Mouse (Mus musculus) embryonic facial prominence, embryonic 14.5 days (tissue): ENCODE data around the gene Ahnak2. TPM values are rescaled to one million over a fixed set of nuclear protein-coding genes. Genes with fewer than 3 reads are reported as not detected.

Source experiments
- ATAC-seq: fragments of 200-750 bp; cut with Nextera tagmentation; 2 replicates; pipeline ENCODE4 v1.8.0; 2017; ENCODE audit warnings: low read depth, moderate number of reproducible peaks, moderate TSS enrichment
- DNase-seq: peaks from one replicate; pipeline ENCODE4 v3.0.0-alpha.2; 2015; ENCODE audit warnings: low spot score
- H3K27ac ChIP-seq: fragments of 300-500 bp; sonication (generic); replicated peaks from 2 replicates; pipeline ENCODE4 v1.5.1; 2014; ENCODE audit warnings: low read depth, mild to moderate bottlenecking, low read length, moderate library complexity
- H3K27me3 ChIP-seq: fragments of 300-500 bp; sonication (generic); replicated peaks from 2 replicates; pipeline ENCODE4 v1.6.1; 2014; ENCODE audit warnings: low read length; ENCODE audit not compliant: control insufficient read depth, insufficient read depth
- H3K36me3 ChIP-seq: fragments of 300-500 bp; sonication (generic); 2 replicates; pipeline ENCODE4 v1.6.1; 2014; ENCODE audit warnings: low read length, mixed read lengths; ENCODE audit not compliant: control insufficient read depth, insufficient read depth
- H3K4me1 ChIP-seq: fragments of 300-500 bp; sonication (generic); 2 replicates; pipeline ENCODE4 v1.6.1; 2014; ENCODE audit warnings: antibody characterized with exemption, low read length; ENCODE audit not compliant: control insufficient read depth, insufficient read depth
- H3K4me2 ChIP-seq: fragments of 300-500 bp; sonication (generic); 2 replicates; pipeline ENCODE4 v1.6.1; 2014; ENCODE audit warnings: low read depth, mild to moderate bottlenecking, low read length, moderate library complexity, mixed read lengths
- H3K4me3 ChIP-seq: fragments of 300-500 bp; sonication (generic); 2 replicates; pipeline ENCODE4 v1.5.1; 2014; ENCODE audit warnings: low read depth, mild to moderate bottlenecking, low read length
- H3K9ac ChIP-seq: fragments of 300-500 bp; sonication (generic); 2 replicates; pipeline ENCODE4 v1.6.1; 2014; ENCODE audit warnings: low read depth, mild to moderate bottlenecking, low read length, moderate library complexity, mixed read lengths
- H3K9me3 ChIP-seq: fragments of 300-500 bp; sonication (generic); 2 replicates; pipeline ENCODE4 v1.6.1; 2016; ENCODE audit warnings: low read length; ENCODE audit not compliant: control insufficient read depth
- WGBS: fragments of 180-500 bp; shearing (Covaris S2); extraction: QIAGEN DNeasy Blood & Tissue Kit; methylation state at CpG from one replicate; pipeline ENCODE4 v1.1.7; 2014; 5-methylcytosine and 5-hydroxymethylcytosine counted together
- polyA plus RNA-seq: library from polyadenylated mRNA; unstranded; fragments of >200 nt; fragmentation: Nextera tagmentation; extraction: Ambion mirVana; gene quantifications from 2 replicates; pipeline ENCODE4 v1.2.1, GENCODE M21; 2014

The Ahnak2 gene
- polyA plus RNA-seq, 1 experiment from 2014 or later: 8.3 TPM

DNA sequence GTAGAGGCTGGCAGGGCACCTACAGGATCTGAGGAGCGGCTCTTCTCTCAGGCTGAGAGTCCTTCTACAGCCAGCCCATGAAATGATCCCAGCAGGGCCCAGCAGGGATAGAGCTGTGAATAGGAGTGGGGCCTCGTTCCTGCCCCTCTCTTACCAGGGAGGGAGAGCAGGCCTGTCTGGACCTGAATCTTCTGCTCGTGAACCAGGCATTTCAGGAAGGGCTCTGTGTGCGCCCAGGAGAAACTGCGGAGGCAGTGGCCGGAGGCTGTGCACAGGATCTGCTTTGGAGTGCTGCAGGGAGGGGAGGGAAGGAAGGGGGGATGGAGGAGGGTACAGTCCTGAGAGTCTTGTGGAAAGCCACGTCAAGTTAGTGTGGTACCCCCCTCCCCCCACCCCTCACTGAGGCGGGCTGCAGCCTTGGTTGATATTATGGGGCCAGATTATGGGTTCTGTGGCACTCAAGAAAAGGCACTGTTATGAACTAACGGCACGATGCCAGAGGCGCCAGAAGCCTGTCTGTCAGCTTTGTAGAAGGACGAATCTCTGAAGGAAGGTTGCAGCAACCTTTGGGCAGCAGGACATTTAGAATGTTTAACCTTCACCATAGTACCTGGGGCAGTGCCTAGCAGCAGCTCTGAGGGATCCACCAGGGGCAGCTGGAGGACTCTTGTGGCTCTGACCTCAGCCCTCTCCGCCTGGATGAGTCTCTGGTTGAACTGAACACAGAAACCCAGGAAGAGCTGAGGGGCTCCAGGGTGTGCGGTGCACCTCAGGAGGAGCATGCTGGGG is 12.4 kb upstream of the Ahnak2 start:
- H3K4me3 ChIP-seq: no peak overlapping the region
- no peaks in the 10 kb centered on the region for H3K9me3 ChIP-seq
- no peaks in the 10 kb centered on the region for H3K27me3 ChIP-seq
- DNase-seq (no peak), ATAC-seq (peak; percentile 69)
- H3K4me1 ChIP-seq: no peaks in the 10 kb centered on the region
- peaks cover 24% of the 10 kb centered on the region for H3K36me3 ChIP-seq
- H3K27ac ChIP-seq: no peak overlapping the region; the same call in 1 of the 2 replicates
- WGBS: 63% methylated on average over 14 of the region's 14 CpGs
- no peak overlapping the region for H3K9ac ChIP-seq
- H3K4me2 ChIP-seq: no peak overlapping the region

- no peaks in the 10 kb centered on the region for H3K9me3 ChIP-seq
- no peaks in the 10 kb centered on the region for H3K27me3 ChIP-seq
- no peak for DNase-seq
- peaks cover 7% of the 10 kb centered on the region; the same call in 1 of the 2 replicates for H3K4me1 ChIP-seq
- no peak for ATAC-seq
- H3K4me3 ChIP-seq: no peak overlapping the region
- no peak overlapping the region for H3K27ac ChIP-seq
- no peak overlapping the region for H3K4me2 ChIP-seq
- H3K9ac ChIP-seq: no peak overlapping the region
- 79% methylated on average over 7 of the region's 7 CpGs for WGBS
- peaks cover 9% of the 10 kb centered on the region; the same call in 1 of the 2 replicates for H3K36me3 ChIP-seq
These were observed 10.9 kb upstream of the Ahnak2 start for GRCm38 (mm10) chr12:112813370-112813769.

GRCm38 (mm10) chr12:112810092-112810885 is 7.8 kb upstream of the Ahnak2 start:
- no peaks in the 10 kb centered on the region for H3K9me3 ChIP-seq
- H3K27ac ChIP-seq: no peak overlapping the region
- no peak for DNase-seq
- peak overlapping the region; percentile 93; the same call in 1 of the 2 replicates for H3K4me2 ChIP-seq
- no peak for ATAC-seq
- H3K9ac ChIP-seq: peak overlapping the region; percentile 67; the same call in 1 of the 2 replicates
- peaks cover 7% of the 10 kb centered on the region; the same call in 1 of the 2 replicates for H3K4me1 ChIP-seq
- 65% methylated on average over 19 of the region's 19 CpGs for WGBS
- H3K4me3 ChIP-seq: peak overlapping the region; percentile 73
- H3K27me3 ChIP-seq: no peaks in the 10 kb centered on the region
- no peaks in the 10 kb centered on the region for H3K36me3 ChIP-seq

DNA sequence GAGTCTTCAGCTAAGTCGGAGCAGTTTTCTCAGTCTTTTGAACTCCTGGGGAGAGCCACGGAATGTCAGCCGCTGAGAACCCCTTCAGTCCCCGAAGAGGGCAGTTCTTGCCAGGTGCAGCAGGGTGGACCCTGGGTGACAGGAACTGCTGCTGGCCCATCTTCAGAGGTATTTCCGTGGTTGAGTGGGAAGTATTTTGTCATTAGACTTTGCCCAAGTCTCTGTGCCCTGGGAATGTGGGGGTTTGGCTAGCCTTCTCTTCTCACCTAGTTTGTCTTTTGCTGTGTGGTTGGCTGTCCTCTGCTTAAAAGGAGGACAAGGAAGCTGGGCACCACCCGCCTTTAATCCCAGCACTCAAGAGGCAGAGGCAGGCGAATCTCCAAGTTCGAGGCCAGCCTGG is 7.2 kb upstream of the Ahnak2 start:
- WGBS: 18% methylated on average over 8 of the region's 8 CpGs
- Histone ChIP-seq H3K9ac (peak overlapping the region; percentile 67), H3K4me3 (peak overlapping the region; percentile 73), H3K4me2 (peak overlapping the region; percentile 93), H3K9me3 (no peaks in the 10 kb centered on the region), H3K36me3 (no peaks in the 10 kb centered on the region), H3K27me3 (no peaks in the 10 kb centered on the region), H3K27ac (no peak overlapping the region), H3K4me1 (peaks cover 7% of the 10 kb centered on the region; the same call in 1 of the 2 replicates)
- ATAC-seq (no peak), DNase-seq (no peak)

DNA sequence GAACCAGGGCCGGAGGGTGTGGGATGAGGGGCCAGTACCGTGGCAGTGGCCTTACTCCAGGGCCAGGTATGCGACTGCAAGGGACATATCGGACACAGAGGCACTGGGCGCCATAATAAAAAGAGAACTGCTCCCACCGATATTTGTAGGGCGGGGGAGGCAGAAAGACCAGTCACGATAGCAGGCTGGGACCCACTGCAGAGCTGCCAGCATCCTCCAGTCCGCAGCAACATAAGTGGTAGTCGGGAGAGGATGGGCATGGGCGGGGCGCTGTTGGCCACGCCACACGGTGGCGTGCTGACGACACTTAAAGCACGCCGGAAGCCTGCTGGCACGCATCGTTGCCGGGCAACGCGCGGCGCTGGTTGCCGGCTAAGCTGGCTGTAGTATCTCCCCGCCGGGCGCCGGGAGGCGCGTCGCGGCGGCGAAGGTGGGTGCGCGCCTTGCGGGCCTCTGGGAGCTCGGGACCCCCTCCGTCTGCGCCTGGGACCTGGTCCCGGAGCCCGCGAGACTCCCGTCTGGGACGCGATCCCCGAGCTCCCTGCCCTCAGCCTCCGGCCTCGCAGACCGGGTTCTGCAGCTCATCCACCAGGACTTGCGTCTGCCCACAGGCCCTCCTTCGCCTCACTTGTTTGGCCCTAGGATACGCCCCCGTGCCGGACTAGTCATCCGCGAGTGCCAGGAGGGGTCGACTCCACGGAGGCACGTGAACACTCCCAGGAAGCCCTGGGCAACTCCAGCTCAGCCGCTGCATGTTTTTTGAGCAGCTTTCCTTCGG is 6.3 kb upstream of the Ahnak2 start, which contains the start of gene Clba1:
Gene Clba1 (plus strand): TSS at position 351 of the 778 bp plus-strand sequence.
- 3% methylated on average over 23 of the region's 64 CpGs for WGBS
- Histone ChIP-seq H3K27ac (0 out of 2 replicates have a peak within 1 kb of the TSS, but pooled peaks have one; percentile 6), H3K27me3 (0 out of 2 replicates have a peak, but pooled peaks cover 2% of the 10 kb centered on the region), H3K4me1 (peaks cover 7% of the 10 kb centered on the region; the same call in 1 of the 2 replicates), H3K9me3 (no peaks in the 10 kb centered on the region), H3K4me2 (peak within 1 kb of the TSS; percentile 93), H3K4me3 (peak within 1 kb of the TSS; percentile 73), H3K36me3 (no peaks in the 10 kb centered on the region), H3K9ac (peak within 1 kb of the TSS; percentile 67)
- ATAC-seq: peak; percentile 95
- peak; percentile 97 for DNase-seq

DNA sequence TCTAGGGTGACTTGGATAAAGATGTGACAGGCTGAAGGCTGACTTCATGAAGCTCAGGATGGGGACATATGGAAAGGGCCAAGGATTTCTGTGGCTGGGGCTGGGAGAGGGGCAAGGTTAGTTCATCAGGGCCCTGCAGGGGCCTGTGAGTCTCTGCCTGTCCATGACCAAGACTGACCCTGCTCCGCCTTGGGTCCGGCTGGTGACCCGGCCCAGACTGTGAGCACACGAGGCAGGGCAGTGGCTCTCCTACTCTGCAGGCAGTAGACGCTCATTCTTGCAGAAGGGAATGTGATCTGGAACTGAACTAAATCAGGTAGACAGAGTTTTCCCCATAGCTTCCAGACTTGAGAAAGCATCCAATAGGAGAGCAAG is 5.7 kb upstream of the Ahnak2 start:
- Histone ChIP-seq H3K27me3 (0 out of 2 replicates have a peak, but pooled peaks cover 2% of the 10 kb centered on the region), H3K4me2 (peak overlapping the region; percentile 93), H3K27ac (no peak overlapping the region), H3K9ac (peak overlapping the region; percentile 67), H3K4me3 (peak overlapping the region; percentile 73), H3K4me1 (peaks cover 7% of the 10 kb centered on the region; the same call in 1 of the 2 replicates), H3K9me3 (no peaks in the 10 kb centered on the region), H3K36me3 (no peaks in the 10 kb centered on the region)
- WGBS: 61% methylated on average over 3 of the region's 5 CpGs
- no peak for DNase-seq
- ATAC-seq: no peak

DNA sequence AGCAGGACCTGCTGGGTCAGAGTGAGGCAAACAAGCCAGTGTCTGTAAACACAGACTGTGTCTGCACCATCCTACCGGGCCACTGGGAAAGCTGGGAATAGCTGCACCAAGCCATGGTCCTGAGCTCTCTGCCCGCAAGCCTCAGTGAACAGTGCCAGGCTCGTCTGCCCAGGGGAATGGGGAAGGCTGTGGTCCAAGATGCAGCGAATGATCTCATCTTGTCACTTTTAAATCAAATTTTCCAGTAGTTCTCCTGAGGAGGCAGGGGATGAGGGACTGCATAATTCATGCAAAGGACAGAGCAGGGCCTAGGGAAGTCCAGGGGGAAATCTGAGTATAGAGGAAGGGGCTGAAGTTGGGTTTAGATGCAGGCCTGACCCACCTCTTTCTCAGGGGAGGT is 5.3 kb upstream of the Ahnak2 start:
- peaks cover 7% of the 10 kb centered on the region; the same call in 1 of the 2 replicates for H3K4me1 ChIP-seq
- ATAC-seq (no peak), DNase-seq (no peak)
- H3K4me3 ChIP-seq: no peak overlapping the region
- no peak overlapping the region for H3K27ac ChIP-seq
- 0 out of 2 replicates have a peak, but pooled peaks cover 6% of the 10 kb centered on the region for H3K27me3 ChIP-seq
- 85% methylated on average over 4 of the region's 4 CpGs for WGBS
- no peak overlapping the region for H3K4me2 ChIP-seq
- no peaks in the 10 kb centered on the region for H3K36me3 ChIP-seq
- no peaks in the 10 kb centered on the region for H3K9me3 ChIP-seq
- peak overlapping the region; percentile 67 for H3K9ac ChIP-seq

DNA sequence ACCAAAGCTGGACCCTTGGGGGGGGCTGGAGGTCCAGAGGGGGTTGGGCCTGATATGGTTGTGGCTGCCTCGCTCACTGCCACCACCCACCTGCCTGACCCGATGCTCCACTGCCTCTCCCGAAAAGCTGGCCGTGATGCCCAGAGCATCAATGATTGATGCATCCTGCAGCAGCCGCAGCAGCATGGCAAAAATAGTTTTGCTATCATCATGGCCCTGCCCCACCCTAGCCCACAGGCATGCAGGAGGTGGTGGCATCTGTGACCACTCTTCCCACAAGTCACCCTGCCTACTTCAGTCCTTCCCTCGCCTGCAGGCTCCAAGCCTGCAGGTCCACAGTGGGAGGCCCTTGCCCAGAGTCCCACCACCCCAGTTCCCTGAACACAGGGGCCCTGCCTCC is 3.6 kb upstream of the Ahnak2 start:
- 70% methylated on average over 6 of the region's 6 CpGs for WGBS
- H3K36me3 ChIP-seq: no peaks in the 10 kb centered on the region
- ATAC-seq (no peak), DNase-seq (no peak)
- no peak overlapping the region for H3K27ac ChIP-seq
- no peak overlapping the region for H3K9ac ChIP-seq
- no peak overlapping the region for H3K4me3 ChIP-seq
- H3K9me3 ChIP-seq: no peaks in the 10 kb centered on the region
- H3K4me1 ChIP-seq: peaks cover 17% of the 10 kb centered on the region
- peaks cover 19% of the 10 kb centered on the region for H3K27me3 ChIP-seq
- no peak overlapping the region for H3K4me2 ChIP-seq
